Mouse (Mus musculus): ENCODE measurements around the gene Wfdc17.

Wfdc17 gene

GRCm38 (mm10) chr11:83741841-83742240 lies 38.0 kb downstream of the Wfdc17 start:
- no peak for DNase-seq

- peak; percentile 43 to 56 for DNase-seq
These were observed 39.1 kb downstream of the Wfdc17 start for GRCm38 (mm10) chr11:83742731-83743355.

DNA sequence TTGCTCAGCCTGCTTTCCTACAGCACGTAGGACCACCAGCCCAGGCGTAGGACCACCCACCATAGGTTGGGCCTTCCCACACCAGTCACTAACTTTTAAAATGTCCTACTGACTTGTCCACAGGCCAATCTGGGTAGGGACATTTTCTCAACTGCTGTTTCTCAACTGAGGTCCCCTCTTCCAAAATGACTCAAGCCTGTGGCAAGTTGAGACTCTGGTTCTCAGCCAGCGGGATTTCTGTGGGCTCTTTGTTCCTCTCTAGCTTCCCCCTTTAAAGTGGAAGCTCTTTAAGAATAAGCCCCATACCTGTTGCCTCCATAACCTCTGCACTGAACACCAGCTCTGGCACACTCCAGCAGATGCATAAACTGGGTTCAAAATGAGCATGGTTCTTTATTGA lies 39.7 kb downstream of the Wfdc17 start:
- no peak for DNase-seq

GRCm38 (mm10) chr11:83746152-83746551 lies 42.4 kb downstream of the Wfdc17 start:
- no peak for DNase-seq

DNA sequence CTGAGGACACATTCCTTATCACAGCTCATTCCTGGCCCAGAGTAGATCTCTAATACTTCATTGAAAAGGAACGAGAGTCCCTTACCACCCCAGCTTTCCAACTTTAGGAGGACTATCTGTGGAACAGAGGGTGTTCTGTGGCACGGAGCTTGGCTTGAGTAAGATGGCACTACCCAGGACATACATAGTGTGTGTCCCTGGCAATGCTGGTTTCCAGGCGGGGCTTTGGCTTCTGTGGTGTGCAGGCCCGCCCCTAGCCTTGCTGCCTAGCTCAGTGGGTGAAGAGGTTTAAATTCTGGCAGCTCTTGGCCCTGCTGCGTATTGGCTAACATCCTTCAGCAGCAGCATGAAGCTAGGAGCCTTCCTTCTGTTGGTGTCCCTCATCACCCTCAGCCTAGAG lies 42.9 kb downstream of the Wfdc17 start, which contains the start of gene Wfdc21:
TSS of gene Wfdc21 (plus strand) at position 260 of the 400 bp plus-strand sequence.
- no peak for DNase-seq

DNA sequence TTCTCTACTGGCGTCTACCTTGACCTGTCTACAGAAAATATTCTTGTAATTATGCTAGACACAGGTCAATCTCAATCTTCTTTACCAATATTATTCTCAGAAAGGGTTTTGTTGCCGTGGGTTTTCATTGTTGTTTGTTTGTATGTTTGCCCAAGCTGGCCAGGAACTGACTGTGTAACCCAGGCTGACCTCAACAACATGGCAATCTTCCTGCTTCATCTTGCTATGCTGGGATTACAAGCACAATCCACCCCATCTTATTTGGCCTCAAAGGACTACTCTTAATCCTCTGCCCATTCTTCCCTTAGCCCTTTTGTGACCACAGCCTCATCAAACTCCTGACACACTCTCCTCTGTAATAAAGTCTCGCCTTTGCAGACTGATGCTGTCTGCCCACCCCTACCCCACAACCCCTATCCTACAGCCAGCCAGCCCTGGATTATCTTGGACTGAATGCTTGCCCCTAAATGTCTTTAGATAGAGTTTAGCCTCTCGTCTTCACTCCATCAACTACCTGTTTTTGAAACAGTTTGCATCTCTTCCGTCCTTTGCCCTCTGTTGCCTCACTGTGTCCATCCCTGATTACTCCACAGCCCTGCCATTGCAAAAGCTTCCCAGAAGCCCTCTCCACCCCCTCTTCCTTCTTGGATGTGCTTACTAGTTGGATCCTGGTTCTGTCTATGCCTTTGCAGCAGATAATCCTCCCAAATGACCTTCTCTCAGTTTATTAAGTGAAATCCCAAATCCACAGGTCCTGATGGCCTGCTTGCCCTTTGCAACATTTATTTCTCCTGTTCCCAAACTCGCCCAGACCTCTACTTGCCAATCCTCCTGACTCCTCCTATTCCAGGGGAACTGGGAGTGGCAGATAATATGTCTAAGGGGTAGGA lies 43.8 kb downstream of the Wfdc17 start:
- DNase-seq = no peak

GRCm38 (mm10) chr11:83753581-83754181 lies 49.9 kb downstream of the Wfdc17 start, which contains the start of gene Heatr6:
Gene Heatr6 (plus strand): TSS chr11:83753696.
- DNase-seq = peak; percentile 87 to 92

DNA sequence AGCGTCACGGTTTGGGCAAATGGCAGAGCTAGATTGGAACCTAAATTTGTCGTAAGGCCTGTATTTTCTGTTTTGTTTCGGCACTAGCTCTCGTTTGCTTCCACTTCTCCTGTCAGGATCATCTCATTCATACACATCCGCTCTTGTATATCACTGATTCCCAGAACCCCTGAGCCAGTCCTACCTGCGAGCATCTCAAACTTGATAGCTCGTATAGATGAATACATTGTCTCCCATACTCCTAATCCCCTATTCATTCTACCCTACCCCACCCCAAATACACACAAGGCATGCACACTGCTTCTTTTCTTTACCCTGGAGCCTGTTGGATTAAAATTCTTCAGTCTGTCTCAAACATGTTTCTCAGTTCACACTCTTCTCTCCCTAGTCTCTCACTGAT lies 50.4 kb downstream of the Wfdc17 start:
- no peak for DNase-seq

Measured in lung, adult 18-20 months (tissue).